Mouse (Mus musculus) megakaryocyte, embryonic 14.5 days (primary cell): ENCODE measurements at regions not wholly inside any gene's neighbourhood (a gene's known extent, or its start where the extent isn't known, plus 50 kb on each side); places are given as distances from the start of the nearest gene placed in this dataset.

Source experiments
- FLI1 ChIP-seq: IDR thresholded peaks from 2 replicates; pipeline ENCODE4 v1.6.1; 2012; ENCODE audit warnings: low read length, inconsistent platforms, mixed read lengths
- GATA1 ChIP-seq: IDR thresholded peaks from 3 replicates; pipeline ENCODE4 v1.6.1; 2012; ENCODE audit warnings: mixed read lengths, low read length, inconsistent platforms, borderline replicate concordance

GRCm38 (mm10) chr9:62186886-62187285 is 64.4 kb upstream of the Glce start:
- no peak for TF ChIP-seq GATA1
- no peak for TF ChIP-seq FLI1
